Mouse (Mus musculus) heart, embryonic 14.5 days (tissue): ENCODE results near the gene Galr2. TPM values are rescaled to one million over a fixed set of nuclear protein-coding genes. Genes with fewer than 3 reads are reported as not detected.
A peak's percentile ranks its signal among the peaks of the same experiment; 100 is the strongest.

Experiments used
- ATAC-seq: fragments of 200-750 bp; cut with Nextera tagmentation; 2 replicates; pipeline ENCODE4 v1.8.0; 2017; ENCODE audit warnings: low read depth, moderate TSS enrichment; ENCODE audit not compliant: insufficient number of reproducible peaks, insufficient read depth, low FRiP score
- H3K27ac ChIP-seq, 2 experiments: fragments of 200-500 bp in 1 of 2; fragments of 300-500 bp in 1 of 2; sonication (generic) in 1 of 2; replicated peaks in 1 of 2; 2 replicates each; pipeline ENCODE4 v1.5.1; 2012 to 2014; ENCODE audit warnings: low read depth in 2 of 2, low read length in 2 of 2, control low read depth in 1 of 2, mild to moderate bottlenecking in 1 of 2, mixed read lengths in 1 of 2; ENCODE audit not compliant: control insufficient read depth in 1 of 2, insufficient read depth in 1 of 2
- H3K27me3 ChIP-seq: fragments of 300-500 bp; sonication (generic); 2 replicates; pipeline ENCODE4 v1.6.1; 2014; ENCODE audit warnings: mild to moderate bottlenecking, low read length, control low read depth; ENCODE audit not compliant: control insufficient read depth, insufficient read depth
- H3K36me3 ChIP-seq: fragments of 300-500 bp; sonication (generic); 2 replicates; pipeline ENCODE4 v1.6.1; 2014; ENCODE audit warnings: mild to moderate bottlenecking, control low read depth, low read length, mixed read lengths; ENCODE audit not compliant: control insufficient read depth, insufficient read depth
- H3K4me1 ChIP-seq, 2 experiments: fragments of 200-500 bp in 1 of 2; fragments of 300-500 bp in 1 of 2; sonication (generic) in 1 of 2; 2 replicates each; pipeline ENCODE4 v1.6.1; 2012 to 2014; ENCODE audit warnings: low read length in 2 of 2, control low read depth in 1 of 2, mixed read lengths in 1 of 2; ENCODE audit not compliant: control insufficient read depth in 2 of 2, insufficient read depth in 2 of 2
- H3K4me2 ChIP-seq: fragments of 300-500 bp; sonication (generic); 2 replicates; pipeline ENCODE4 v1.6.1; 2014; ENCODE audit warnings: mild to moderate bottlenecking, low read length
- H3K4me3 ChIP-seq, 2 experiments: fragments of 200-500 bp in 1 of 2; fragments of 300-500 bp in 1 of 2; sonication (generic) in 1 of 2; 2 replicates each; pipeline ENCODE4 v1.5.1; 2012 to 2014; ENCODE audit warnings: low read length in 2 of 2, mild to moderate bottlenecking in 2 of 2, control low read depth in 1 of 2, low read depth in 1 of 2, moderate library complexity in 1 of 2; ENCODE audit not compliant: control insufficient read depth in 1 of 2, insufficient read depth in 1 of 2
- H3K9ac ChIP-seq: fragments of 300-500 bp; sonication (generic); 2 replicates; pipeline ENCODE4 v1.6.1; 2014; ENCODE audit warnings: mild to moderate bottlenecking, low read length
- H3K9me3 ChIP-seq: fragments of 300-500 bp; sonication (generic); 2 replicates; pipeline ENCODE4 v1.6.1; 2016; ENCODE audit warnings: low read length, control low read depth; ENCODE audit not compliant: control insufficient read depth
- WGBS: fragments of 180-500 bp; shearing (Covaris S2); extraction: QIAGEN DNeasy Blood & Tissue Kit; methylation state at CpG from one replicate; pipeline ENCODE4 v1.1.7; 2014; 5-methylcytosine and 5-hydroxymethylcytosine counted together
- polyA plus RNA-seq: library from polyadenylated mRNA; unstranded; fragments of >200 nt; fragmentation: Nextera tagmentation; extraction: Ambion mirVana; gene quantifications from 2 replicates; pipeline ENCODE4 v1.2.1, GENCODE M21; 2014

Galr2 gene
- polyA plus RNA-seq = not detected in 2 replicates

DNA sequence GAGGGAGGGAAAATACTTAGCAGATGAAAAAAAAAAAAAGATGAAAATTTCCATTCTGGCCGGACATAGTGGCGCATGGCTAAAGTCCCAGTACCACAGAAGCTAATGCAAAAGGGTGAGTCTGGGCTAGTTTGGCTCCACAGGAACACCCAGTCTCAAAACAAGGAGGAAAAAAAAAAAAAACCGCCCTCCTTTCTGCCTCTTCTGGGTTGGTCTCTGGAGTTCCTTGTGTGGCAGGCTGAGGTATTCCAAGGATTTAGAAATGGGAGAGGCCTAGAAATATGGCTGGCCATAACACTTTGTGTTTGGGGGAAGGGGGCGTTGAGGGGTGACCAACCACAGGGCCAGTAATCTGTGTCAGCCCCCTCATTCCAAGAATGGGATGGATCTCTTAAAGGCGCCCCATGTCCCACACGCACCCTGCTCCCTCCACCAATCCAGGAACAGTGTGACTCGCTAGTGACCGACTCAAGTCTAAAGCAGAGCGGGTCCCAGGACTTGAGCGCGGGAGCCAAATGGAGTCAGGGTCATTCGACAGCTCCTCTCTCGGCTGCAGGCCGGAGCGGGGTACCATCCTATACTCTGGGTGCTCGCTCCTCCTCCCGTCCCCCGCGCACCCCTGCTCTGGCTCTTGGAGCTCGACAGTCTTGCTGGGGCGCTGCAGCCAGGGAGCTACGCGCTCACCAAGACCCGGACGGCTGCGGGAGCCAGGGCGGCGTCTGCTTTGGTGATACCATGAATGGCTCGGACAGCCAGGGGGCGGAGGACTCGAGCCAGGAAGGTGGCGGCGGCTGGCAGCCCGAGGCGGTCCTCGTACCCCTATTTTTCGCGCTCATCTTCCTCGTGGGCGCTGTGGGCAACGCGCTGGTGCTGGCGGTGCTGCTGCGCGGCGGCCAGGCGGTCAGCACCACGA is at the start of gene Galr2:
TSS of gene Galr2 (plus strand) at position 189 of the 913 bp plus-strand sequence.
- H3K27ac ChIP-seq = no peak within 1 kb of the TSS
- peak within 1 kb of the TSS; percentile 29 to 34 for H3K4me3 ChIP-seq
- 5% methylated on average over 48 of the region's 48 CpGs for WGBS
- ATAC-seq = no peak
- peaks cover 63% of the 10 kb centered on the region for H3K27me3 ChIP-seq
- H3K36me3 ChIP-seq = no peaks in the 10 kb centered on the region
- H3K4me2 ChIP-seq = peak within 1 kb of the TSS; percentile 67
- H3K4me1 ChIP-seq = peaks cover 5 to 8% of the 10 kb centered on the region in 2 experiments
- 0 out of 2 replicates have a peak, but pooled peaks cover 3% of the 10 kb centered on the region for H3K9me3 ChIP-seq
- peak within 1 kb of the TSS; percentile 49; the same call in 1 of the 2 replicates for H3K9ac ChIP-seq

GRCm38 (mm10) chr11:116232427-116232826 is 48.3 kb upstream of the Galr2 start:
- Histone ChIP-seq H3K27me3 (peaks cover 39% of the 10 kb centered on the region), H3K36me3 (no peaks in the 10 kb centered on the region), H3K4me1 (no peaks in the 10 kb centered on the region), H3K4me2 (peak overlapping the region; percentile 49), H3K9ac (peak overlapping the region; percentile 55), H3K9me3 (no peaks in the 10 kb centered on the region), H3K27ac (no peak overlapping the region), H3K4me3 (no peak overlapping the region; a peak in 1 of 4 replicates)
- 17% methylated on average over 15 of the region's 17 CpGs for WGBS
- ATAC-seq = no peak

- Histone ChIP-seq H3K4me2 (no peak overlapping the region), H3K9me3 (no peaks in the 10 kb centered on the region), H3K36me3 (no peaks in the 10 kb centered on the region), H3K27ac (no peak overlapping the region), H3K4me3 (no peak overlapping the region), H3K9ac (no peak overlapping the region), H3K4me1 (no peaks in the 10 kb centered on the region; a peak in 1 of 4 replicates), H3K27me3 (peaks cover 52% of the 10 kb centered on the region)
- WGBS = 77% methylated on average over 8 of the region's 8 CpGs
- no peak for ATAC-seq
Observed at GRCm38 (mm10) chr11:116234901-116235300, 45.8 kb upstream of the Galr2 start.

DNA sequence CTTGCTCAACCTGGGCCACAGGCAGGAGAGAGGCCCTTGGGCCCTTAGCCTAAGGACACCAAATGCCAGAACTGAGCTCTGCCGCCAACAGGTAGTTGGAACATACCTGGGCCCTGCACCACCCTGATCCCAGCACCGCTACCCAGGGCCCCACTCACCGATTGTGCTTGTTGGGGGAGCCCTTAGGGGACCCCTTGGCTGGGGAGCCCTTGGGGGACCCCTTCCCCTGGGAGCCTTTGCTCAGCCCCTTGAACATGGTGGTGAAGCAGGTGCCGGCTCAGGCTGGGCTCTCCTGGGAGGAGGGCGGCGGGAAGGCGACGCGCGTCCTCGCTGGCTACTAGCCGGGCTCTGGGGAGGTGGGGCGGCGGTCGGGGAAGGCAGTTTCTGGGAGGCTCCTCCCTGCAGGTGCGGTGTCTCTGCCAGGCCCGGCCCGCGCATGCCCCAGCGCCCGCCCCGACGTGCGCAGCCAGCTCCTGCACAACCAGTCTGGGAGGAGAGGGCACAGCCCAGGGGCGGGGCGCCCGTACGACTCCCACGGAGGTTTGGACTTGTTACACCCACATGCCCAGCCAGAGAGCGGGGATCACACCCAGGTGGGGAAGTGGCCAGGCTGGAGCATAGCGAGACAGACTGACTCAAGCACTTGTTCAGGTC is 42.9 kb upstream of the Galr2 start, which contains the start of gene Evpl:
TSS of gene Evpl (minus strand) at position 336 of the 654 bp plus-strand sequence.
- Histone ChIP-seq H3K27ac (no peak within 1 kb of the TSS), H3K4me2 (peak within 1 kb of the TSS; percentile 51), H3K9ac (no peak within 1 kb of the TSS), H3K4me3 (peak within 1 kb of the TSS; percentile 2 to 18; a peak in 1 of 4 replicates), H3K4me1 (no peaks in the 10 kb centered on the region; a peak in 1 of 4 replicates), H3K36me3 (no peaks in the 10 kb centered on the region), H3K27me3 (peaks cover 50% of the 10 kb centered on the region), H3K9me3 (no peaks in the 10 kb centered on the region)
- peak; percentile 45; the same call in 1 of the 2 replicates for ATAC-seq
- 13% methylated on average over 28 of the region's 31 CpGs for WGBS

DNA sequence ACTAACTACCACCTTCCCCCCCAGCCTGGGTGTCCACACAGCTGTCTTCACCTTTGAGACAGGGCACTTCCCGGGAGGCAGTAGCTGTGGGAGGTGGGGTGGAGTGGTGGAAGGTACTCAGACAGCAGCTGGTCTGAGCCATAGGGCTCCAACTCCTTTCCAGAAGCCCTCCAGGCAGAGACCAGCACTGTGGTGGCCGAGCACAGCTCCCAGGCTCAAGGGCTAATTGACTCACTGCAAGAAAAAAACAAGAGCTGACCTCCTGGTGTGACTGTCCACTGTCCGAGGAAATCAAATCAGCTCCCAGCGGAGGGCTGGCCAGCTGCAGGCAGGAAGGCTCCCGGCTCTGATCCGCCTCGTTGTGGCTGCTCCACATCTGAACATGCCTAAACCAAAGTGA is 40.9 kb upstream of the Galr2 start:
- H3K4me2 ChIP-seq = no peak overlapping the region
- 28% methylated on average over 7 of the region's 7 CpGs for WGBS
- no peak overlapping the region for H3K4me3 ChIP-seq
- no peak overlapping the region for H3K27ac ChIP-seq
- H3K27me3 ChIP-seq = peaks cover 35% of the 10 kb centered on the region
- ATAC-seq = no peak
- no peaks in the 10 kb centered on the region for H3K9me3 ChIP-seq
- no peaks in the 10 kb centered on the region; a peak in 1 of 4 replicates for H3K4me1 ChIP-seq
- H3K36me3 ChIP-seq = peaks cover 18% of the 10 kb centered on the region
- no peak overlapping the region for H3K9ac ChIP-seq

GRCm38 (mm10) chr11:116241744-116242235 is 38.9 kb upstream of the Galr2 start:
- H3K4me1 ChIP-seq = no peaks in the 10 kb centered on the region; a peak in 1 of 4 replicates
- no peak for ATAC-seq
- 65% methylated on average over 12 of the region's 12 CpGs for WGBS
- no peak overlapping the region for H3K4me3 ChIP-seq
- H3K9me3 ChIP-seq = no peaks in the 10 kb centered on the region
- H3K27me3 ChIP-seq = peaks cover 19% of the 10 kb centered on the region
- no peak overlapping the region for H3K4me2 ChIP-seq
- H3K9ac ChIP-seq = no peak overlapping the region
- peaks cover 38% of the 10 kb centered on the region for H3K36me3 ChIP-seq
- H3K27ac ChIP-seq = no peak overlapping the region

DNA sequence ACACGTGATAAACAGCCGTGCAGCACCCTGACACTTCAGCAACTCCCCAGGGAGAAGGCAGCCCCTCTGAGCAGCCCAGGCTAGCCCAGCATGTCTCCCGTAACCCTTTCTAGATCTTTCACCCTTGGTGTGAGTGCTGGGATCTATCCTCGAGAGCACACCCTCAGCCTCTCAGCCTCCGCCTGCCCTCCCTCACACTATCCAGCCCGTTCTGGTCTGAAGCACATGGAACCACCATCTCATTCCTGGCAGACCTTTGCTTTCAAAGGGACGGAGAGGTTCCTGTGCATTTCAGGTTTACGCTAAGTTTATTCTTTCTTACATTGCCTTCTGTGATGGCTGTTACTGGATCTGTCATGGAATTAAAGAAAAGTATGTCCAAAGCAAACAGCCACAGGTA is 36.2 kb upstream of the Galr2 start:
- H3K36me3 ChIP-seq = peaks cover 66% of the 10 kb centered on the region
- no peak overlapping the region for H3K4me2 ChIP-seq
- 80% methylated on average over 8 of the region's 8 CpGs for WGBS
- no peaks in the 10 kb centered on the region for H3K4me1 ChIP-seq
- no peak overlapping the region for H3K4me3 ChIP-seq
- H3K27ac ChIP-seq = no peak overlapping the region
- no peak overlapping the region for H3K9ac ChIP-seq
- no peaks in the 10 kb centered on the region for H3K27me3 ChIP-seq
- no peak for ATAC-seq
- no peaks in the 10 kb centered on the region for H3K9me3 ChIP-seq
